Mouse (Mus musculus) intestine, embryonic 15.5 days (tissue): Measurements from ENCODE around the gene Psma7. TPM values are rescaled to one million over a fixed set of nuclear protein-coding genes. Genes with fewer than 3 reads are reported as not detected.

Experiments used
- ATAC-seq: fragments of 200-750 bp; cut with Nextera tagmentation; 2 replicates; pipeline ENCODE4 v1.8.0; 2017; ENCODE audit warnings: moderate TSS enrichment, moderate library complexity
- H3K27ac ChIP-seq: fragments of 300-500 bp; sonication (generic); 2 replicates; pipeline ENCODE4 v1.5.1; 2015; ENCODE audit warnings: mild to moderate bottlenecking, inconsistent platforms
- H3K27me3 ChIP-seq: fragments of 300-500 bp; sonication (generic); replicated peaks from 2 replicates; pipeline ENCODE4 v1.6.1; 2015; ENCODE audit warnings: inconsistent platforms
- H3K36me3 ChIP-seq: fragments of 300-500 bp; sonication (generic); 2 replicates; pipeline ENCODE4 v1.6.1; 2015; ENCODE audit warnings: inconsistent platforms
- H3K4me1 ChIP-seq: fragments of 300-500 bp; sonication (generic); replicated peaks from 2 replicates; pipeline ENCODE4 v1.6.1; 2015; ENCODE audit warnings: inconsistent platforms
- H3K4me2 ChIP-seq: fragments of 300-500 bp; sonication (generic); replicated peaks from 2 replicates; pipeline ENCODE4 v1.6.1; 2015; ENCODE audit warnings: mild to moderate bottlenecking, inconsistent platforms
- H3K4me3 ChIP-seq: fragments of 300-500 bp; sonication (generic); replicated peaks from 2 replicates; pipeline ENCODE4 v1.5.1; 2015; ENCODE audit warnings: inconsistent platforms
- H3K9ac ChIP-seq: fragments of 300-500 bp; sonication (generic); 2 replicates; pipeline ENCODE4 v1.6.1; 2015; ENCODE audit warnings: inconsistent platforms
- H3K9me3 ChIP-seq: fragments of 300-500 bp; sonication (generic); 2 replicates; pipeline ENCODE4 v1.6.1; 2016; ENCODE audit warnings: inconsistent platforms
- WGBS: fragments of 180-500 bp; shearing (Covaris S2); methylation state at CpG from one replicate; pipeline ENCODE4 v1.1.7; 2015; 5-methylcytosine and 5-hydroxymethylcytosine counted together
- polyA plus RNA-seq: library from polyadenylated mRNA; unstranded; fragments of >200 nt; fragmentation: Nextera tagmentation; extraction: Ambion mirVana; gene quantifications from 2 replicates; pipeline ENCODE4 v1.2.1, GENCODE M21; 2015

Psma7 gene
- polyA plus RNA-seq, 1 experiment from 2014 or later: 584 TPM

DNA sequence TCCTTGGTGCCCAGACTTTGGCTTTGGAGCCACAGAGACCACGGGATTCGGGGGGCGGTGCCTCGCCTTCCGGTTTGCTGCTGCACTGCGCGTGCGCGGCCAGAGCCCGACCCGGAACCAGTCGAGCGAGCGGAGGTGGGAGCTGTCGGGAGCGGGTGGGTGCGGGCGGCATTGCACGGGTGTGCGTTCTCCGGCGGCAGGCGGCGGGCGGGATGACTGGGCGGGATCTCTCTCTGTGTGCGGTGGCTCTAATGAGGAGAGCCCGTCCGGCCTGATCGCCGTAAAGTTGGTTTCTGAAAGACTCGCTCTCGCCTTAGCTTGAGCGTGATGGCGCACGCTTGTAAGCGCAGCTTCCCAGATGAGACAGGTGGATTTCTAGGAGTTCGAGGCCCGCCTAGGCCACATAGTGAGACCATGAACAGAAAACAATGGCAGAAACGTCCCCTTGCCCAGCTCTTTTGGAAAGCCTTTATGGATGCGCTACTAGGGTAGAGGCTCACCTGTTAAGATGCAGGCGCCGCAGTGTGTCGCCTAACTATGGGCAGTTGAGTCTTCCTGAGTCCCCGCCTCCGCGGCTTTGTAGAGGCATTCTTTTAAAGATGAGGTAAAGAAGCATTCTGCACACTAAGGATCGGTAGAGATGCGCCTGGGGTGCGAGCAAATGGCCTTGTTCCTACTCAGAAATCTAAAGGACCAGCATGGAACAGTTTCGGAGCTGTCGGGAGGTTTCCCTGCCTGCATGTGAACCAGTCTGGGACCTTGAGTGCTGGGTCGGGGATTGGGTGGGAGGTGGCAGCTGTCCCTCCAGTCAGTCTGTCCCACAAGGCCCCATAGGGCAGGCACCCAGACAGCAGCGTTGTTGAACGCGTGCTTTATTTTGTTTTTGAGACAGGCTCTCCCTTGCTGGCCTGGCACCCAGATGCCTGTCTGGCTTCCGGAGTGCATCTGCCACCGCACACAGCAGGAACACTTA, 28.5 kb upstream of the Psma7 start, which contains the start of gene Mtg2:
Mtg2 (plus strand) TSS at position 108 of the 973 bp plus-strand sequence.
- Histone ChIP-seq H3K4me3 (peak within 1 kb of the TSS; percentile 74), H3K4me2 (peak within 1 kb of the TSS; percentile 80), H3K4me1 (peaks cover 9% of the 10 kb centered on the region), H3K27ac (peak within 1 kb of the TSS; percentile 79), H3K9me3 (no peaks in the 10 kb centered on the region), H3K36me3 (peaks cover 3% of the 10 kb centered on the region; the same call in 1 of the 2 replicates), H3K27me3 (no peaks in the 10 kb centered on the region), H3K9ac (peak within 1 kb of the TSS; percentile 62)
- WGBS: 5% methylated on average over 58 of the region's 58 CpGs
- peak; percentile 98 for ATAC-seq

DNA sequence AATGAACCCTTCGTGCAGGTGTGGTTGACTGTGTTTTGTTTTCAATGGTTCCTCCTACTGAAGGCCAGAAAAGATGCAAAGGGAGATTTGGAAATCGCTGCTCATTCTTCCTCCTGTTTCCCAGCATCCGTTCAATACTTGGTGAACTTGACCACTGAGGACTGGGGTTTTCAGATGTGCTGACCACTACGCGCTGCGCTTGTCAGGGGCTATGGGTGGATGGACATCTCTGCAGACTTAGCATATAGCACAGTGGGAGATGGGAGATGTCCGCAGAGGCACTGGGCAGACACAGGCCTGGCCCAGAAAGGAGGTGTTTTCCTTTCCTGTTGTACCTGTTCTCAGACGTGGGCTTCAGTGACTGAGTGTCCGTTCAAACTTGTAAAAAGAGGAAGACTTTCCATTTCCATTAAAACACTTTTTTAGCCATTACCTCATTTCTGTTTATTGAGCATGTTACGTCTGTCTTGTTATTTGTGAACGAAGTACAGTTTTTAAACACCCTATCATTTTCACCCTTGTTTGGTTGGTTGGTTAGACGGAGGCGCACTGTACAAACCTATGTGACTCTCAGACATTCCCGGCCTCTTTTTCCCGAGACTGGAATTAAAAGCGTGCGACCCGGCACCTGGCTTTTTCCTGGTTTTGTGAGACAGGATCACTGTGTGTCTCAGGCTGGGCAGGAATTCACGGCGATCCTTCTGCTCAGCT, 27.7 kb upstream of the Psma7 start:
- Histone ChIP-seq H3K4me2 (peak overlapping the region; percentile 80), H3K9ac (peak overlapping the region; percentile 62), H3K27me3 (no peaks in the 10 kb centered on the region), H3K4me3 (peak overlapping the region; percentile 74), H3K9me3 (no peaks in the 10 kb centered on the region), H3K27ac (peak overlapping the region; percentile 79), H3K4me1 (peaks cover 9% of the 10 kb centered on the region), H3K36me3 (peaks cover 3% of the 10 kb centered on the region; the same call in 1 of the 2 replicates)
- ATAC-seq: peak; percentile 34; the same call in 1 of the 2 replicates
- WGBS: 32% methylated on average over 20 of the region's 20 CpGs

DNA sequence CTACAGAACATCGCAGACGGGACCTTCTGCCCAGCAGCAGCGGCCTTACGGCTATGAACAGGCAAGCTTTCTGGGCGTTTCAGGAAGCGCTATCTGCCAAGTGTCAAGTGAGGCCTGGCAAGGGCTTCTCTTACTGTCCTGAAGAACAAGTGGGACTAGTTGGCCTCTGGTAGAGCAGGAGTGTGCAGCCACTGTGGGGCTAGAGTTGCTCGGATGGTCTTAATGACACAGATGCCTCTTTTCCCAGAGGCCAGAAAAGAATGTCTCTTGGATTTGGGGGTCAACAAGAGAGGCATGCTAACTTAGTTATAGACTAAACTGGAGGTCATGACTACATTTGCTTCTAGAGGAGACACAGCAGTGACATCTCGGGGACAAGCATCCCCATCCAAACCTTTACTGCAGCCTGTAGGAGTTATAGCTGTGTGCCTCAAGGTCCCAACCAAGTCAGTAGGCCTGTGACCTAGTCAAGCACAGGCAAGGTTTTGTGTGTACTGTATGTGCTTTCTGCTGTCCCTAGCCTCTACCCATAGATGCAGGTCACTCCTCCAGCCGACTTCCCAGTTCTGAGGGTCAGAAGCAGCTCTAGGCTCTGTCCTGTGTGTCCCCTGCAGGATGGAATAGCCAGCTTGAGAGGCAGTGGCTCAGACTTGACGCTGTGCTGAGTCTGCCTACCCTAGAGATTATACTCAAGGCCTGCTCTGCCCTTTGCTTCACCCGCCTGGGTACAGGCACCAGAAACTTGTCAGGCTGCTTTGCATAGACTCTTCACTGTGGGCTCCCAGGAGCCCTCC, 21.3 kb upstream of the Psma7 start:
- no peak overlapping the region for H3K27ac ChIP-seq
- H3K4me1 ChIP-seq: no peaks in the 10 kb centered on the region
- no peak overlapping the region for H3K4me2 ChIP-seq
- H3K9me3 ChIP-seq: no peaks in the 10 kb centered on the region
- H3K9ac ChIP-seq: no peak overlapping the region
- WGBS: 93% methylated on average over 11 of the region's 11 CpGs
- no peak overlapping the region for H3K4me3 ChIP-seq
- peaks cover 22% of the 10 kb centered on the region; the same call in 1 of the 2 replicates for H3K36me3 ChIP-seq
- no peak for ATAC-seq
- H3K27me3 ChIP-seq: no peaks in the 10 kb centered on the region

DNA sequence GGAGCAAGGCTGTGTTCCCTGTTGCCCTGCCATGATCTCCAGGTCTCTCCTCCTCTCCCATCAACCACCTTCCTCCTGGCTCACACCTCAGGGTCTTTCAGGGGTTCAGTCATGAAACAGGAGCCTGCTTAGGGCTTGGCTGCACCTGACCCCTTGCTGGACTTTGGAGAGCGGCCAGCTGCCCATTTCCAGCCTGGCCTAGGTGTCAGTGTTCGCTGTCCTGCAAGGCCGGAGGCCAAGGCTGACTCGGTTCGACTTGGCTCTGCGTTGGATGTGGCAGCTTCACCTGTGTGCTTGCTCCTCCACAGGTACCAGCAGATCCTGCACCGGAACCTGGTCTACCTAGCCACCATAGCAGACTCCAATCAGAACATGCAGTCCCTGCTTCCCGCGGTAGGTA, 10.8 kb upstream of the Psma7 start:
- Histone ChIP-seq H3K36me3 (peaks cover 12% of the 10 kb centered on the region; the same call in 1 of the 2 replicates), H3K9me3 (no peaks in the 10 kb centered on the region), H3K4me2 (no peak overlapping the region), H3K9ac (no peak overlapping the region), H3K27me3 (no peaks in the 10 kb centered on the region), H3K4me3 (no peak overlapping the region), H3K27ac (no peak overlapping the region), H3K4me1 (no peaks in the 10 kb centered on the region)
- 96% methylated on average over 9 of the region's 9 CpGs for WGBS
- no peak for ATAC-seq

DNA sequence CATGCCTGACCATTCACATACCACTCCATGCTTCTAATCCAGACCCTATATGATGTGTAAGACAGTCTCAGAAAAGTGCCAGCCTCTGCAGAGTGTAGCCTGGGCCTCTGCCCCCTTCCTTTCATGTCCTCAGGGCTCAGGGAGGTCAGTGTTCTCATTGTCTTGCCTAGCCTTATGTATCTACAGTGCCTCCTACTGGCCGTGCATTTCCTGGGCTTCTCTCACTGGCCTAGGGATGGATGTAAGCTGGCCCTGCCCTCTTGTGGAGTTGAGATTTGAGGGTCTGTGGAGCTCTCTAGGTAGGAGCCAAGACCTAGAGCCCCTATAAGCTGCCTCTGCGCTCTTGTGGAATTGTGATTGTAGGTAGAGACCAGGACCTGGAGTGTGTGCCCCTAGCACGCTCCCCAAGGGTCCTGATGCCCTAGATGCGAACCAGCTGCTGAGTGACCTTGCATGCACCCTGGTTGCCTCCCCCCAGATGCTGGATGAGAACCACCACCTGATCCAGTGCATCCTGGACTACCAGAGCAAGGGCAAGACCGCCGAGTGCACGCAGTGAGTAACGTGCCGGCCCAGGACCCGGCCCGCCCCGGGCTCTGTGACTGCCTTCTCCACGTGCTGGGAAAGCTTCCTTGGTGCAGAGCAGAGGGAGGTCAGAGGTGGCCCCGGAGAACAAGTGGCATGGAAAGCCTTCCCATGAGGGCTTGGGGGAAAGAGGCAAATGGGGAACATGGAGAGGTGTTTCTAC, 9.9 kb upstream of the Psma7 start:
- H3K27ac ChIP-seq: no peak overlapping the region
- H3K27me3 ChIP-seq: no peaks in the 10 kb centered on the region
- H3K36me3 ChIP-seq: peaks cover 8% of the 10 kb centered on the region; the same call in 1 of the 2 replicates
- no peaks in the 10 kb centered on the region for H3K4me1 ChIP-seq
- H3K4me3 ChIP-seq: no peak overlapping the region
- no peak overlapping the region for H3K9ac ChIP-seq
- H3K4me2 ChIP-seq: no peak overlapping the region
- H3K9me3 ChIP-seq: no peaks in the 10 kb centered on the region
- WGBS: 92% methylated on average over 14 of the region's 14 CpGs
- no peak for ATAC-seq

DNA sequence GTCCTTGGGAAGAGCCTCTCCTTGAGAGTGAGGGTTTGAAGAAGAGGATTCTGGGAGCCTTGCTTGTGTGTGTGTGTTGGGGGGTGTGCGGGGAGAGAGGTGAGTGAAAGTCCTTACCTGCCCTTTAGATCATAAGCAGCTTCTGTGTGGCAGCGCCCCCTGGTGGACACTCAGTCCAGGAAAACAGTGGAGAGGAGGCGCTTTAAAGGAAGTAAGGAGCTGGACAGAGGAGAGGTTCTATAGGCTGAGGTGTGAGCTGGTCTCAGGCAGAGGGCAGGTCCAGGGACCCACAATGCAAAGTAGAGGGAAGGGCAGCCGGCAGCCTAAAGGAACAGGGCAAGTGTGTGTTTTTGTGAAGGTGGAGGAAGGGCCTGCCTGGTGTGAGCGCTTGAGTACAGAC, 8.8 kb upstream of the Psma7 start:
- H3K4me2 ChIP-seq: no peak overlapping the region
- H3K27me3 ChIP-seq: no peaks in the 10 kb centered on the region
- no peak overlapping the region for H3K9ac ChIP-seq
- H3K27ac ChIP-seq: no peak overlapping the region
- H3K4me3 ChIP-seq: no peak overlapping the region
- 21% methylated on average over 5 of the region's 5 CpGs for WGBS
- no peaks in the 10 kb centered on the region for H3K4me1 ChIP-seq
- peak; percentile 77 for ATAC-seq
- peaks cover 8% of the 10 kb centered on the region; the same call in 1 of the 2 replicates for H3K36me3 ChIP-seq
- no peaks in the 10 kb centered on the region for H3K9me3 ChIP-seq

DNA sequence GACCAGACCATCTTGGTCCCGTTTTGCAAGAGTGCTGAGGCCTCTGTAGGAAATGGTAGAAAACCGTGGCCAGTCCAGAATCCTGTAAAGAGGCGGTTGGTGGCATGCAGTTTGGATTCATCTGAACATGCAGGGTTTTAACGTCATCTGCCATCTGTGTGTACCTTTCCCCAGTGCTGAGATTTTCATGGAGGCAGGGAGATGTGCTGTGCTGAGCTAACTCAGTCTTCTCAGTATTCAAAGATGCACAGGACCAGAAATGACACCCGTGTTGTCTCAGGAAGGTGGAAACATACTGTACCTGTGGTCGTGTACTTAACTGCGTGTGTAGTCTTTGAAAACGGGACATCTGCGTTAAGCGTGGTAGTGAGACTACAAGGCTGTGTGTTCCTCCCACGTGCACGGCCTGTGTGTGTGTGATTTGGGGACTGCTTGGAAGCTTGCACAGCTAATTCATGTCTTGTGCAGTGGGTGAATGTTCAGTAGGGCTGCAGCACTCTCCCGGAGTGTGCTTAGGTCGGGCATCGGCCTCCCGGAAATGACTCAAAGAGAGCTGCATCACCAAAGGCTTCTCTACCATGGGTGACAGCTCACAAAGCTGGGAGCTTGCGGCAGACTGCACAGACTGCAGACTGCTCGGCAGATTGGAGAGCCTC, 5.9 kb upstream of the Psma7 start:
- Histone ChIP-seq H3K27me3 (no peaks in the 10 kb centered on the region), H3K4me2 (no peak overlapping the region), H3K27ac (no peak overlapping the region), H3K9me3 (no peaks in the 10 kb centered on the region), H3K4me1 (peaks cover 12% of the 10 kb centered on the region), H3K4me3 (no peak overlapping the region), H3K9ac (no peak overlapping the region), H3K36me3 (0 out of 2 replicates have a peak, but pooled peaks cover 1% of the 10 kb centered on the region)
- WGBS: 92% methylated on average over 18 of the region's 18 CpGs
- ATAC-seq: no peak

DNA sequence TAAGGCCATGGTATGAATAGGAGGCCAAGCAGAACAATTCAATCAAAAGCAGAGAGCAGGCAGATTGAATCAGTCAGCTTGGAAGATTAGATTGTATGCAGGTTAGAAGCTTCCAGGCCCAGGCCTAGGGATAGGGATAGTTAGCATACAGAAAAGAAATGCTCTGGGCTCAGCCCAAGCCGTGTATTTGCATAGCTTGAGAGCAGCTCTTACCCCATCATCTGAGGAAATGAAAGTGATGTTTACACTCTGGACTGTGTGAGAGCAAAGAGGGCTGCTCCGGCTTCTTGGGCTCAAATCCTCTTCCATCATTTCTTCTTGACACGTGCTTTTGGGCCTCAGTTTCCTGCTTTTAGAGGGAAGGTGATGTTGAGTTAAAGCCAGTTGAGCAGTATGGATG, 5.3 kb upstream of the Psma7 start:
- Histone ChIP-seq H3K9ac (no peak overlapping the region), H3K4me3 (no peak overlapping the region), H3K4me2 (no peak overlapping the region), H3K4me1 (peaks cover 12% of the 10 kb centered on the region), H3K27me3 (no peaks in the 10 kb centered on the region), H3K36me3 (no peaks in the 10 kb centered on the region), H3K27ac (no peak overlapping the region), H3K9me3 (no peaks in the 10 kb centered on the region)
- WGBS: 84% methylated on average over 3 of the region's 3 CpGs
- ATAC-seq: no peak

DNA sequence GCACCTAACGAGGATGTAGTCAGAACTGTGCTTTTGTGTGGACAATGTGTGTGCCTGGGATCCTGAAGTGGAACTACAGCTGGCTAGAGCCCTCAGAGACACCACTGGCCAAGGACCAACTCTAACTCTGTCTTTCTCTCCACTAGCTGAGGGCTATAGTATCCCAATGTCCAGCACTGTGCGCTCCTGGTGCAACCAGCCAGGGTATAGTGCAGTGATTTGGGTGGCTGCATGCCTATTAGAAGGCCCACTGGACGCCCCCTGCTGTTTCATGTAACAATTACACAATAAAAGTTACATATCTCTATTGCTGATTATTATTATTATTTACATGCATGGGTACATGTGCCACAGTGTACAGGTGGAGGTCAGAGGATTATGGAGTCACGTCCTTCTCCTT, 3.0 kb upstream of the Psma7 start:
- ATAC-seq: no peak
- Histone ChIP-seq H3K4me3 (no peak overlapping the region), H3K27ac (no peak overlapping the region), H3K4me2 (no peak overlapping the region), H3K9ac (no peak overlapping the region), H3K4me1 (peaks cover 19% of the 10 kb centered on the region), H3K27me3 (no peaks in the 10 kb centered on the region), H3K9me3 (no peaks in the 10 kb centered on the region), H3K36me3 (no peaks in the 10 kb centered on the region)
- 41% methylated on average over 4 of the region's 4 CpGs for WGBS

DNA sequence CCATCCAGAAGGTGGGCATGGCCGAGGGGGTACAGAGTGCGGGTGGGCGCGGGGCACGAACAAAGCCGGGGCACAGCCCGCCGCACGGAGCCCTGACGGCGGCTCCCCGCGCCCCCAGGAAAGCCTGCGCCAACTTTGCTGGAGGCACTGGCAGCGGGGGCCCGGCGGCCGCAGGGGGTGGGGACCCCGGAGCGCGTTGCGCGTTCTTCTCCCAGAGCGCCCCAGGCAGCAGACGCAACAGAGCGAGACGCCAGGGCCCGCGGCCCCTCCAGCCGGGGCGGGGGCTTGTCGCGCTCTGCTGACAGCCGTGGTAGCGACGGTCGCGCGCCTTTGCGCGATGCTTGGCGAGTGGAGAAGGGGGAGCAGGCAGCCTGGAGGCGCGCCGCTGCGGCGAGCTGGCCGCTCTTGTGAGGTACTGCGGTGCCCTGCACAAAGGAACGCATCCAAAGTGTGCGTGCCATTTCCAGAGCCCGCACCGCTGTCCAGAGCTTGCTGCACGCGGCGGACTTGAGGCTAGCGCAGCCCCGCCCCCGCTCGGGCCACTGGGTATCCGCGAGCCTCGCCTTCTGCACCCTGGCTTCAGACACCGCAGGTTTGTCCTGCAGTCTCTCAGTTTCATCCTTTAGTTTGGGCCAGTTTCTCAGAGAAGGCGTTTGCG, 754 bp upstream of the Psma7 start:
- peak overlapping the region; percentile 99 for H3K4me3 ChIP-seq
- peak overlapping the region; percentile 94 for H3K4me2 ChIP-seq
- H3K27me3 ChIP-seq: no peaks in the 10 kb centered on the region
- peak overlapping the region; percentile 89 for H3K9ac ChIP-seq
- peaks cover 19% of the 10 kb centered on the region for H3K4me1 ChIP-seq
- H3K27ac ChIP-seq: peak overlapping the region; percentile 90
- H3K36me3 ChIP-seq: peaks cover 11% of the 10 kb centered on the region
- H3K9me3 ChIP-seq: no peaks in the 10 kb centered on the region
- ATAC-seq: peak; percentile 52
- WGBS: under 1% methylated on average over 66 of the region's 66 CpGs
